Mouse (Mus musculus) stomach, embryonic 14.5 days (tissue): ENCODE measurements around the gene Malrd1. TPM values are rescaled to one million over a fixed set of nuclear protein-coding genes. Genes with fewer than 3 reads are reported as not detected.

Experiments
- ATAC-seq: fragments of 200-750 bp; cut with Nextera tagmentation; 2 replicates; pipeline ENCODE4 v1.8.0; 2017; ENCODE audit warnings: low read depth, moderate TSS enrichment; ENCODE audit not compliant: insufficient number of reproducible peaks, insufficient read depth, low FRiP score
- H3K27ac ChIP-seq: fragments of 300-500 bp; sonication (generic); 2 replicates; pipeline ENCODE4 v1.5.1; 2014; ENCODE audit warnings: mild to moderate bottlenecking, low read length, moderate library complexity, mixed read lengths
- H3K27me3 ChIP-seq: fragments of 300-500 bp; sonication (generic); 2 replicates; pipeline ENCODE4 v1.6.1; 2014; ENCODE audit warnings: low read length, control low read depth, mixed read lengths; ENCODE audit not compliant: control insufficient read depth, insufficient read depth
- H3K36me3 ChIP-seq: fragments of 300-500 bp; sonication (generic); 2 replicates; pipeline ENCODE4 v1.6.1; 2014; ENCODE audit warnings: mild to moderate bottlenecking, control low read depth, low read length, moderate library complexity, mixed read lengths; ENCODE audit not compliant: control insufficient read depth, insufficient read depth
- H3K4me1 ChIP-seq: fragments of 300-500 bp; sonication (generic); 2 replicates; pipeline ENCODE4 v1.6.1; 2014; ENCODE audit warnings: low read length, control low read depth, mixed read lengths; ENCODE audit not compliant: control insufficient read depth, insufficient read depth
- H3K4me2 ChIP-seq: fragments of 300-500 bp; sonication (generic); replicated peaks from 2 replicates; pipeline ENCODE4 v1.6.1; 2014; ENCODE audit warnings: low read depth, low read length, control low read depth
- H3K4me3 ChIP-seq: fragments of 300-500 bp; sonication (generic); 2 replicates; pipeline ENCODE4 v1.5.1; 2014; ENCODE audit warnings: low read depth, low read length, control low read depth
- H3K9ac ChIP-seq: fragments of 300-500 bp; sonication (generic); replicated peaks from 2 replicates; pipeline ENCODE4 v1.6.1; 2014; ENCODE audit warnings: low read depth, mild to moderate bottlenecking, control low read depth, low read length, moderate library complexity, mixed read lengths
- H3K9me3 ChIP-seq: fragments of 300-500 bp; sonication (generic); 2 replicates; pipeline ENCODE4 v1.6.1; 2016; ENCODE audit warnings: low read depth, low read length, control low read depth; ENCODE audit not compliant: control insufficient read depth
- WGBS: fragments of 180-500 bp; shearing (Covaris S2); extraction: QIAGEN DNeasy Blood & Tissue Kit; methylation state at CpG from one replicate; pipeline ENCODE4 v1.1.7; 2014; 5-methylcytosine and 5-hydroxymethylcytosine counted together
- polyA plus RNA-seq: library from polyadenylated mRNA; unstranded; fragments of >200 nt; fragmentation: Nextera tagmentation; extraction: Ambion mirVana; gene quantifications from 2 replicates; pipeline ENCODE4 v1.2.1, GENCODE M21; 2014

Gene Malrd1
- polyA plus RNA-seq, 1 experiment from 2014 or later: 0.12 TPM

- Histone ChIP-seq H3K9me3 (no peaks in the 10 kb centered on the region), H3K4me3 (no peak overlapping the region), H3K27ac (no peak overlapping the region), H3K4me1 (no peaks in the 10 kb centered on the region), H3K27me3 (no peaks in the 10 kb centered on the region), H3K4me2 (no peak overlapping the region), H3K36me3 (no peaks in the 10 kb centered on the region), H3K9ac (no peak overlapping the region)
- WGBS: 90% methylated on average over 2 of the region's 2 CpGs
- no peak for ATAC-seq
Measured at GRCm38 (mm10) chr2:16183158-16183557, 656.9 kb downstream of the Malrd1 start.

- Histone ChIP-seq H3K27ac (no peak overlapping the region), H3K36me3 (no peaks in the 10 kb centered on the region), H3K9me3 (no peaks in the 10 kb centered on the region), H3K4me2 (no peak overlapping the region), H3K27me3 (no peaks in the 10 kb centered on the region), H3K4me3 (no peak overlapping the region), H3K4me1 (no peaks in the 10 kb centered on the region), H3K9ac (no peak overlapping the region)
- WGBS: 55% methylated on average over 2 of the region's 2 CpGs
- no peak for ATAC-seq
Measured at GRCm38 (mm10) chr2:16210016-16210415, 683.7 kb downstream of the Malrd1 start.

- Histone ChIP-seq H3K27me3 (no peaks in the 10 kb centered on the region), H3K9ac (no peak overlapping the region), H3K36me3 (no peaks in the 10 kb centered on the region), H3K9me3 (no peaks in the 10 kb centered on the region), H3K4me1 (no peaks in the 10 kb centered on the region), H3K4me3 (no peak overlapping the region), H3K27ac (no peak overlapping the region), H3K4me2 (no peak overlapping the region)
- no peak for ATAC-seq
Measured at GRCm38 (mm10) chr2:16212752-16213151, 686.5 kb downstream of the Malrd1 start.

- Histone ChIP-seq H3K36me3 (no peaks in the 10 kb centered on the region), H3K9ac (no peak overlapping the region), H3K27me3 (no peaks in the 10 kb centered on the region), H3K4me2 (no peak overlapping the region), H3K27ac (no peak overlapping the region), H3K4me3 (no peak overlapping the region), H3K4me1 (no peaks in the 10 kb centered on the region), H3K9me3 (no peaks in the 10 kb centered on the region)
- no peak for ATAC-seq
- 81% methylated on average over 3 of the region's 3 CpGs for WGBS
Measured at GRCm38 (mm10) chr2:16214111-16214510, 687.8 kb downstream of the Malrd1 start.

- Histone ChIP-seq H3K9ac (no peak overlapping the region), H3K9me3 (no peaks in the 10 kb centered on the region), H3K4me2 (no peak overlapping the region), H3K4me3 (no peak overlapping the region), H3K27me3 (no peaks in the 10 kb centered on the region), H3K36me3 (no peaks in the 10 kb centered on the region), H3K4me1 (no peaks in the 10 kb centered on the region), H3K27ac (no peak overlapping the region)
- whole genome bisulfite sequencing: 88% methylated on average over 1 of the region's 1 CpGs
- no peak for ATAC-seq
Measured at GRCm38 (mm10) chr2:16228187-16228832, 702.0 kb downstream of the Malrd1 start.

- H3K36me3 ChIP-seq: no peaks in the 10 kb centered on the region
- no peaks in the 10 kb centered on the region for H3K4me1 ChIP-seq
- no peaks in the 10 kb centered on the region for H3K9me3 ChIP-seq
- 62% methylated on average over 1 of the region's 1 CpGs for WGBS
- no peak overlapping the region for H3K27ac ChIP-seq
- no peak overlapping the region for H3K4me2 ChIP-seq
- H3K9ac ChIP-seq: no peak overlapping the region
- no peaks in the 10 kb centered on the region for H3K27me3 ChIP-seq
- no peak for ATAC-seq
- no peak overlapping the region for H3K4me3 ChIP-seq
Measured at GRCm38 (mm10) chr2:16240861-16241260, 714.6 kb downstream of the Malrd1 start.

GRCm38 (mm10) chr2:16243097-16243496 lies 716.8 kb downstream of the Malrd1 start:
- no peaks in the 10 kb centered on the region for H3K9me3 ChIP-seq
- H3K27ac ChIP-seq: no peak overlapping the region
- 81% methylated on average over 2 of the region's 2 CpGs for WGBS
- no peaks in the 10 kb centered on the region for H3K36me3 ChIP-seq
- no peak overlapping the region for H3K4me2 ChIP-seq
- H3K4me1 ChIP-seq: no peaks in the 10 kb centered on the region
- H3K27me3 ChIP-seq: no peaks in the 10 kb centered on the region
- H3K9ac ChIP-seq: no peak overlapping the region
- H3K4me3 ChIP-seq: no peak overlapping the region
- ATAC-seq: no peak

GRCm38 (mm10) chr2:16248861-16249260 lies 722.6 kb downstream of the Malrd1 start:
- Histone ChIP-seq H3K4me3 (no peak overlapping the region), H3K9ac (no peak overlapping the region), H3K27ac (no peak overlapping the region), H3K4me1 (no peaks in the 10 kb centered on the region), H3K27me3 (no peaks in the 10 kb centered on the region), H3K9me3 (no peaks in the 10 kb centered on the region), H3K36me3 (no peaks in the 10 kb centered on the region), H3K4me2 (no peak overlapping the region)
- 59% methylated on average over 3 of the region's 3 CpGs for WGBS
- ATAC-seq: no peak

- Histone ChIP-seq H3K27ac (no peak overlapping the region), H3K4me2 (no peak overlapping the region), H3K27me3 (no peaks in the 10 kb centered on the region), H3K9ac (no peak overlapping the region), H3K4me3 (no peak overlapping the region), H3K4me1 (no peaks in the 10 kb centered on the region), H3K9me3 (no peaks in the 10 kb centered on the region), H3K36me3 (no peaks in the 10 kb centered on the region)
- no peak for ATAC-seq
- 67% methylated on average over 1 of the region's 1 CpGs for whole genome bisulfite sequencing
Measured at GRCm38 (mm10) chr2:16252274-16252673, 726.0 kb downstream of the Malrd1 start.
